Mouse (Mus musculus): ENCODE results near the gene Pibf1.

Gene Pibf1

DNA sequence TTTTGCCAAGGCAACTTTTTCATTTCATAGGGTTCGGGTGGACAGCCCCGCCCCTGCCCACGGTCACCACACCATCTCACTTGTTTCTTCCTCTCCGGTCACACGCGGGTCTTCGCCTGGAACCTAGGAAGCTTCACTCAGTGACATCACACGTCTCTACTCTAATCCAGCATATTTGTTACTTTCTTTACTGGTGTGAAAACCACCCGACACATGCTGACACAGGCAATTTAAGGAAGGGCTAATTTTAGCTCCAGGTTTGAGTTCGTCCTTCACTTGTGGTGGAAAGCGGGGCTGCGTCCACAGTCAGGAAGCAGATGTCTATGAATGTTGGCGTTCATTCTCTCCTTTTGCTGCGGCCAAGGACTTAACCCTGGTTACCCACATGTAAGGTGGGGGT, 166.6 kb downstream of the Pibf1 start:
- DNase-seq (ENCODE audit: low spot score in 2 of 2), result no peak

DNA sequence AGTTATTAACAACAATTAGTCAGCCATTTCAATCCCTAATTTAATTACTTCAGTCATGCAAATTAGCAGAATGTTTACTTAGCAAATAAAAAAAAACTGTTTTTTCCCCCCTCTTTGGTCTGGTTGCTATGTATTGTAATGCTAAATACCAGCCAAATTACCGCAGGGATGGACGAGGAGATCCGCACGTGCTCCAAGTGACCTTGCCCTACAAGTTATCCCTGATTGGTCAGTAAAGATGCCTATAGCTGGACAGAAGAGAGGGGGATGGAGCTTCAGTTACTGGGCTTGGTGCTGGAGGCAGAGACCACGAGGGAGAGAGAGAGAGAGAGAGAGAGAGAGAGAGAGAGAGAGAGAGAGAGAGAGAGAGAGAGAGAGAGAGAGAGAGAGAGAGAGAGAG, 167.5 kb downstream of the Pibf1 start:
- DNase-seq (ENCODE audit: low spot score in 2 of 2), result no peak

DNA sequence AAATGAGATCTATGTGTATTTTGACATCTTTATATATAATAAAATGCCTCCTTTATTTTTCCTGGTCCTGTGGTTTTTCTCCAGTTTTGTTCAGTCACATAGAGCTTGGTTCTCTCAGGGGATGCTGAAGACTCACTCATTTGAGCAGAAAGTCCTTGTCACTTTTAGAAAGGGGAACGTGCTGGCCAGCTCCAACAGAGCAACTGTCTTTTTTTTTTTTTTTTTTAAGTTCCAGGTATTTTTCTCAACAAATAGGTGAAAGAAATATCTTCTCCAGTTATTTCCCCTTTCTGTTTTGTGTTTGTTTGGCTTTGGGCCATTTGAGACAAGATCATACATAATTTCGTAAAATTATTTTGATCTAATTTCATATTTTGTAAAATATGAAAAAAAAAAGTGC, 174.8 kb downstream of the Pibf1 start:
- no peak for DNase-seq (ENCODE audit: low spot score in 2 of 2)

DNA sequence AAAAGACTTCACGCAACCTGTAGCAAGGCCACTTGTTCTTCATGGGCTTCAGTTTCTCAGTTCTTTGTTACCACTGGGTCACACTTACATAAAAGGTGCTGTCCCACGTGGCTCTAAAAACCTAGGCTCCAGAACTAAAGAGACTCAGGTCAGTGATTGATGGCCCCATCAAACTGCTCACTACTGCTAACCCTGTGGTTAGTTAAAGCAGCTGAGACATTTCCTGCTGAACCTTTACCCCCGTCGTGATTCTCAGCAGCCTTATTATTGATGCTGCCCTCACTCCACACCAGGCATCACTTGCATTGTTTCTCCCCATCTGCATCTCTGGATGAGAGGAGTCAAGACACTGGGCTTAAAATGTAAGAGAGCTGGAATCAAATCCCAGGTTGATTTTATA, 176.6 kb downstream of the Pibf1 start:
- no peak for DNase-seq (ENCODE audit: low spot score in 2 of 2)

DNA sequence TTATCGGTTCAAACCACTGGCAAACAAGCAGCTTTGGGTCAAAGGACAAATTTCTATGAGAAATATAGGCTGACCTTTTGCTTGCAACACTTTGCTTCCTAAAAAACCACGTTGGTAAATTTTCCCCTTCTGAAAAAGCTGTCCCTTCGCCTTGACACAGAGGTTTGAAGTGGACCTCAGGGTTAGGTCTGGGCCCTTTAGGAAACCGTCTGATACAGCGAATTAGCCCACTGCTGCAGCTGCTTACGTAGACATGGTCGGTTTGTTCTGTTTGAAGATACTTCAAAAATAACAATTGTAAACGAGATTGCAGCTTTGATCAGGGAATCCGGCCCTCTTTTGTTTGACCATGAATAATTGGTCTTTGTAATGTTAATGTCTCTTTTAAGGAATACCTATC, 179.1 kb downstream of the Pibf1 start:
- no peak for DNase-seq (ENCODE audit: low spot score in 2 of 2)

DNA sequence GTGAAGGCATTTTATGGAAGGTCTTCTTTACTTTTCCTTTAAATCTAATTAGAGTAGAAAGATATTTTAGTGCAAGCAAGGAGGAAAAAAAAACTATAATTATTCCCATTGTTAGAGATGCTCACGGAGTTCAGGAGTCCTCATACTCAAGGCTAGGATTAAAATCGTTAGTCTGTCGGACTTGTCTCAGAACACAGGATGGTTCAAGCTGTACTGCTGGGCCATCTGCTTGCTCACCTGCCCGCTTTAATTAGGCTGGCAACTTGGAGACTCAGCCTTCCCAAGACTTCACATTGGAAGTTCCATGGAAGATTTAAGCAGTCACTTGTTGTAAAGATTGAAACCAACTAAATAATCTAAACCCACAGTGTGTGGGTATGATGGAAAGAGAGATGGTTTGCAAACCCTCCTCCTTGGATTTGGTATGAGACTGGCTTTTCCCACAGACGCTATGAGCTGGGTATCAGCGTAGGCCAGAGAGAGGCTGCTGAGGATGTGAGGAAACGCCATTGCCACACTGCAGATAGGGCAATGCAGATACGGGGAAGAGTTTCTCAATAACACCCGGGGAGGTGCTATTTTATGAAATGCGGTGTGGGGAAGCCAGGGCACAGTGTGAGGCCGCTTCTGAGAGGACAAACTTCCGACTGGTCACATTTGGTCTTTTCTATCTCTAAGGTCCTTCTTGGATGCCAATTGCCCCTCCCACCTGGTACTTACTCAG, 179.7 kb downstream of the Pibf1 start:
- no peak for DNase-seq (ENCODE audit: low spot score in 2 of 2)

DNA sequence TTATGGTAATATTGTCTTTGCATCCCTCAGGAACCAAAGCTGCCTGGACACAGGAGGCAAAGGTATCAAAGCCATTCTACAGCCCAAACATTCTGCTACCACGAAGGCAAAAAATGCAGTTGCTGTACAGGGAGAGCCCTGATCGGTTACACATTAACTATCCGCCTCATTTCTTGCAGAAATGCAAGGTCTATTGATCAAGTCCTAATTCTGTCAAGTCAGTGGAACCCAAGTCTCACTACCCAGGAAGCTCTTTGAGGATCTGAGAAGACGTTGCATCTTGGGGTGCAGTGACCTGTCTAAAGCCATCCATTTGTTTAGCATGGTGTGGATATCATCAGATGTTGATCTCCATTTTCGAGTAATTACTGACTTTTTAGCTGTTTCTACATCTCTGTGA, 181.2 kb downstream of the Pibf1 start:
- DNase-seq (ENCODE audit: low spot score in 2 of 2), result no peak

DNA sequence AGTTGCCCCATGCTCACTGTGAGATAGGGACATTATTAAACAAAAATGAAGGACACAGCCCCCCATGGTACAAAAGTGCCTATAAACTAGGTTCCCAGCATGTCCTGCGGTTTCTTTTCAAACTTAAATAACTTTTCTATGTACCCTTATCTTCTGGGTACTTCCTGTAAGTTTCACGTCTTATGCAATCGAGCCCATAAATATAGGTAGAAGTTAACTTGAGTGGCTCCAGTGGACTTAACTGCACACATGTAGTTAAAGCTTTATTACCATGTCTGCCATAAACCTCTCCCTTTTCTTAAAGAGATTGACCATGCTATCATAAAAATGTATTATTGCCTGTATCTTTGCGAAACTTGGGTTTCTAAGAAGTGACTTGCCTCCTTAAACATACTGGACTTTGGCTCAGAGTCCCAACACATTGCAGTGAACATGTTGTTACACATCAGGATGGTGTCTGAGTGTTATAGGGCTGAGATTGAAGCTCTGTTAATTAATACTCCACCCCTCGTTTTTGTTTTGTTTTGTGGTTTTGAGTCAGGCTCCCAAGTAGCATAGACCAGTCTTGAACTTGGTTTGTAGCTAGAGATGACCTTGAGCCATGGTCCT, 181.7 kb downstream of the Pibf1 start:
- no peak for DNase-seq (ENCODE audit: low spot score in 2 of 2)

DNA sequence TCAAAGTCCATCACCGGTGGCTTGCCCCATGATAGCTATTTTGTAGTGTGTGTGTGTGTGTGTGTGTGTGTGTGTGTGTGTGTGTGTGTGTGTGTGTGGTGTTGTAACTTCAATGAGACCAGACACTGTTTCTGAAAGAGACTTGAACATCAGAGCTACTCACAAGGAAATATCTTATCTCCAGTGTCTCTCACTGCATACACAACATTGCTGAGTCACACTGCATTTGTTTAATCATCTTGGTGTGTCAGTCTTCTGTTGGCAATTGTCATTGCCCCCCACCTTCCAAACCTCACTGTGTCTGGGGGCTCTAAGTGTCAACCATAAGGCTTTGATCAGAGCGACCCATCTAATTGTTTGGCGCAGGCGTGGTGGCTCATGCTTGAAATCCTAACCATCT, 186.3 kb downstream of the Pibf1 start:
- DNase-seq (ENCODE audit: low spot score in 2 of 2), result no peak

DNA sequence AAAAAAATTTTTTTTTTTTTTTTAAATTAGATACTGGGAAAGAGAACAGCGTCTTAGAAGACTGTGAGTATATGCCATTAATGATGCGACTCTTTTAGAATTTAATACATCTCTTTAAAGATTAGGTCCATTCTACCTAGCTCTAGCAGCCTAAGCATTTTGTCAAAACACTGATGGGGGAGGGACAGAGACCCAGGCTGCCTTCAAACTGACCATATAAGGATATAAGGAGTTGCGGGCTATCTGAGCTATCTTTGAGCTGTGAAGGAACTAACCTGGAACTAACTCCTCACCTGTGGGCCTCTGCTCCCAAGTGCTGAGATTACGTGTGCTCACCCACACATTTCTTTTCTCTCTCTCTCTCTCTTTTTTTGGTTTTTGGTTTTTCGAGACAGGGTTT, 193.0 kb downstream of the Pibf1 start:
- DNase-seq (ENCODE audit: low spot score in 2 of 2), result no peak

DNA sequence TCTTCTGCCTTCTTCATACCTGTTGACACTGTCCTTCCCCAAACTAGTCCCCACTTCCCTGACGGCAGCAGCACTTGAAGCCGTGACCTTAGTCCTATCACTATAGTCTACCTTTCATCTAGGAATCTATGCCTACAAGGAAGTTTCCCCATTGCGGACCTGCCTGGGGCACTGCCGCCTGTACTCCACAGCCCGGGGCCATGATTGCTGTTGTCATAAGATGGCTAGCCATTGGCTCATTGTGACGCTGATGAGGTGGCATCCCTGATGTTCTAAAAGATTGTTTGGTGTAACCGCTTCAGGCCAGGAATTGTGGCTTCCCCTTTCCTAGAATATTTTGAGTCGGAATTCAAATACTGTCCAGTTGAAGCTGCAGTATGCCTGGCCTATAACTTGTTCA, 195.2 kb downstream of the Pibf1 start:
- DNase-seq (ENCODE audit: low spot score in 2 of 2), result no peak

DNA sequence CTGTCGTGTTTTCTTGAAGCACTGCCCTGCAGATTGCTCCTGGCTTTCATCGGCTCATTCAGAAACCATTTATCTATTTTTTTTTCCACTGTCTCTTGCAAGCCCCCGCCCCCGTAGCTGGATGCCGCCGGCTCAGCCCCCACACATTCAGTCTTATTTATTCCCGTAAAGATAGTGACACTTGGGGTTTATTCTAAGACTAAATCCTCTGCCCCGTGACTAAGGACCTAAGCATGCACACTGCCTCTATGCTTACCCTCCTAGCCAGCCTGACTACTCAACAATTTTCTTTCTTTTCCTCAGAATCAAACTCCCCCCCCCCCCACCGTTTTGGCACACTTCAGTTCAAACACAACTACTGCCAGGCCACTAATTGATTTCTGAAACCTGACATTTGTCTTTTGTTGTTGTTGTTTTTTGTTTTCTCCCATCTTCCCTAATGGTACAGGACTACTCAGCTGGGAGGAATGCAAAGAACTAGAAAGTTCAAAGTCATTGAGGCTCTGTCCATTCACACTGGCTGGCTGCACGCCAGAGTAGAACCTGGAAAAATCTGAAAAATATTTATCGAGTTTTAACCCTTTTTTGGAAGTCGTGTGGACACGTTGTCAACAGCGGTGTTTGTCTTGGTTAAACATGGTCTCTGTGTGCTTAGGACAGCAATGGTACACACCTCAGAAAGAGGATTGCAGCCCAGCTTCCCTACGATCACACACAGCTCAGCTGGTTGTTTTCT, 196.6 kb downstream of the Pibf1 start:
- DNase-seq (ENCODE audit: low spot score in 2 of 2), result no peak

DNA sequence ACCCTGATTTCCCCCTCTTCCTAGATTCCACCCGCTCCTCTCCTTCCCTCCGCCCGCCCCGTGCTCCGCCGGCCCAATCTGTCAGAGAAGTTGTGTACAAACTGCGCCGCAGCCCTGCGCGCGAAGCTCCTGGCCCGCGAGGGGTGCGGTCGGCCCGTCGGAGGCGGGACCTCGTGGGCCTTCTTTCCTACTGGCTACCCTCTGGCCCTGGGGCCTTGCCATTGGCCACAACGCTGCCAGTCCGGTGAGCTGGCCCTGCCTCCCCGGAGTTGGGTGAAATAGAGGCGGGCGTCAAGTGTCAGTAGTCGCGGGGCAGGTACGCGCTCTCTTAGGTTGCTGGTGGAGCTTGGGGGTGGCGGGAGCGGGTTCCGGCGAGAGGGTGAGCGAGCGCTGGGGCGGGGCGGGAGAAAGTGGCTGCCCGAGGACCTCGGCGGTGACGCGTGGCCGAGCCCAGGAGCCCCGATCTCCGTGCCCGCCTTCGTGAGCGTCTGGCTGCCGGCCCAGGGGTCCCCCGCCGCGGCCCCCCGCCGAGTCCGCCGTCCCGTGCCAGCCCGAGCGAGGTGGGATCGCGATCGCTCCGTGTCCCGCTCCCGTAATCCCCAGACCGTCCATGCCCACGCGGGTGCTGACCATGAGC, 199.3 kb downstream of the Pibf1 start, which contains the start of gene Klf5:
Klf5 (plus strand) TSS at position 307 of the 637 bp plus-strand sequence.
- DNase-seq (ENCODE audit: low spot score in 2 of 2), result peak; percentile 96

DNA sequence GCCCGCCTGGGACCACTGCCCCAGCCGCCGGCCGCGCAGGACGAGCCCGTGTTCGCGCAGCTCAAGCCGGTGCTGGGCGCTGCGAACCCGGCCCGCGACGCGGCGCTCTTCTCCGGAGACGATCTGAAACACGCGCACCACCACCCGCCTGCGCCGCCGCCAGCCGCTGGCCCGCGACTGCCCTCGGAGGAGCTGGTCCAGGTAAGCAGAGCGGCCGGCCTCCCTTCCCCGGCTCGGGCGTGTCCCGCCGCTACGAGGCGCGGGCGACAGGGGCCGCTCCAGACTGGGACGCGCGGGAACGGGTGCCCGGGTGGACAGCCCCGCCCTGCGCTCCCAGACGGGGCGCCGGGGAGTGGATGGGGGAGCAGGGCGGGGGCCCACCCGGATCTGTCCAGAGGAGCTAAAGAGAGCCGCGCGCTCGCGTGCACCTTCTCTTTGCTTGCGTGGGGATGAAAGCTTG, 199.8 kb downstream of the Pibf1 start:
- DNase-seq (ENCODE audit: low spot score in 2 of 2), result peak; percentile 62 to 67

DNA sequence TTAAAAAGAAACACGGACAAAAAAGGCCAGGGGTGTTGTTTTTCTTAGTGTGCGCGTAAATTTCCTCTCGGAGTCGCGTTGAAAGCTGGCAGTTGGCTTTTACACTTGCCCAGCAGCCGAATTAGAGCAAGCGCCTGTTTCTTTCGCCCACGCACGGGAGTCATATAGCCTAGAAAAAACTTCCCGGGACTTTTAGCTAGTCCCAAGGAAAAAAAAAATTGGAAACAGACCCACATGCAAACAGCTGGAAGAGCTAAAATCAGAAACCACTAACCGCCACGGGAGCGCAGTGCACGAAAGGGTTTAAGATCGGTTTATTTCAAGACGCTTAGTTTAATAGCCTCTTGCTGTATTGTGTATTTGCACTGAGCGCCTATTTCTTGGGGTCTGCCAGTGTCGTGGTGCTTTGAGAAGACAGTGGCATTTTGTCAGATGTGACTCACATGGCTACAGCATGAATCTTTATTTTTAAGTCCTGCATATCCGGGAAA, 200.5 kb downstream of the Pibf1 start:
- DNase-seq (ENCODE audit: low spot score in 2 of 2), result peak; percentile 54 to 67

DNA sequence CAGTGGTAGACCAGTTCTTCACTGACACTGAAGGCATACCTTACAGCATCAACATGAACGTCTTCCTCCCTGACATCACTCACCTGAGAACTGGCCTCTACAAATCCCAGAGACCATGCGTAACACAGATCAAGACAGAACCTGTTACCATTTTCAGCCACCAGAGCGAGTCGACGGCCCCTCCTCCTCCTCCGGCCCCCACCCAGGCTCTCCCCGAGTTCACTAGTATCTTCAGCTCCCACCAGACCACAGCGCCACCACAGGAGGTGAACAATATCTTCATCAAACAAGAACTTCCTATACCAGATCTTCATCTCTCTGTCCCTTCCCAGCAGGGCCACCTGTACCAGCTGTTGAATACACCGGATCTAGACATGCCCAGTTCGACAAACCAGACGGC, 202.2 kb downstream of the Pibf1 start:
- DNase-seq (ENCODE audit: low spot score in 2 of 2), result peak in 1 of 2 experiments; percentile 37
